Mouse (Mus musculus) kidney, postnatal 4 days (tissue): Measurements from ENCODE around the gene Wbp1l.

Experiments
- DNase-seq, 2 experiments: peaks; one replicate each; pipeline ENCODE4 v3.0.0; 2021; ENCODE audit warnings: mixed read lengths in 2 of 2

The Wbp1l gene

GRCm38 (mm10) chr19:46706540-46707295, 107.8 kb downstream of the Wbp1l start:
- no peak for DNase-seq
